Mouse (Mus musculus) midbrain, embryonic 11.5 days (tissue): ENCODE results near the gene Rarb. TPM values are rescaled to one million over a fixed set of nuclear protein-coding genes. Genes with fewer than 3 reads are reported as not detected.

ENCODE experiments used
- ATAC-seq: fragments of 200-750 bp; cut with Nextera tagmentation; 2 replicates; pipeline ENCODE4 v1.8.0; 2017; ENCODE audit warnings: moderate TSS enrichment, moderate library complexity; ENCODE audit not compliant: low FRiP score
- DNase-seq: peaks from one replicate; pipeline ENCODE4 v3.0.0; 2015; ENCODE audit warnings: low spot score; ENCODE audit errors: missing footprints
- H3K27ac ChIP-seq: fragments of 300-500 bp; sonication (generic); 2 replicates; pipeline ENCODE4 v1.5.1; 2014; ENCODE audit warnings: low read depth, low read length
- H3K27me3 ChIP-seq: fragments of 300-500 bp; sonication (generic); 2 replicates; pipeline ENCODE4 v1.6.1; 2014; ENCODE audit warnings: mild to moderate bottlenecking, low read length, moderate library complexity, mixed read lengths; ENCODE audit not compliant: control insufficient read depth, insufficient read depth
- H3K36me3 ChIP-seq: fragments of 300-500 bp; sonication (generic); 2 replicates; pipeline ENCODE4 v1.6.1; 2014; ENCODE audit warnings: mild to moderate bottlenecking, low read length, moderate library complexity, mixed read lengths; ENCODE audit not compliant: control insufficient read depth, insufficient read depth
- H3K4me1 ChIP-seq: fragments of 300-500 bp; sonication (generic); 2 replicates; pipeline ENCODE4 v1.6.1; 2014; ENCODE audit warnings: low read length; ENCODE audit not compliant: control insufficient read depth, insufficient read depth
- H3K4me2 ChIP-seq: fragments of 300-500 bp; sonication (generic); 2 replicates; pipeline ENCODE4 v1.6.1; 2014; ENCODE audit warnings: mild to moderate bottlenecking, moderate library complexity
- H3K4me3 ChIP-seq: fragments of 300-500 bp; sonication (generic); 2 replicates; pipeline ENCODE4 v1.5.1; 2014; ENCODE audit warnings: low read depth, low read length
- H3K9ac ChIP-seq: fragments of 300-500 bp; sonication (generic); 2 replicates; pipeline ENCODE4 v1.6.1; 2014; ENCODE audit warnings: low read length
- H3K9me3 ChIP-seq: fragments of 300-500 bp; sonication (generic); 2 replicates; pipeline ENCODE4 v1.6.1; 2016; ENCODE audit warnings: low read length; ENCODE audit not compliant: control insufficient read depth
- WGBS: fragments of 180-500 bp; shearing (Covaris S2); extraction: QIAGEN DNeasy Blood & Tissue Kit; methylation state at CpG from one replicate; pipeline ENCODE4 v1.1.7; 2014; 5-methylcytosine and 5-hydroxymethylcytosine counted together
- polyA plus RNA-seq: library from polyadenylated mRNA; unstranded; fragments of >200 nt; fragmentation: Nextera tagmentation; extraction: Ambion mirVana; gene quantifications from 2 replicates; pipeline ENCODE4 v1.2.1, GENCODE M21; 2014

The Rarb gene
- polyA plus RNA-seq, 1 experiment from 2014 or later: 12.8 TPM

DNA sequence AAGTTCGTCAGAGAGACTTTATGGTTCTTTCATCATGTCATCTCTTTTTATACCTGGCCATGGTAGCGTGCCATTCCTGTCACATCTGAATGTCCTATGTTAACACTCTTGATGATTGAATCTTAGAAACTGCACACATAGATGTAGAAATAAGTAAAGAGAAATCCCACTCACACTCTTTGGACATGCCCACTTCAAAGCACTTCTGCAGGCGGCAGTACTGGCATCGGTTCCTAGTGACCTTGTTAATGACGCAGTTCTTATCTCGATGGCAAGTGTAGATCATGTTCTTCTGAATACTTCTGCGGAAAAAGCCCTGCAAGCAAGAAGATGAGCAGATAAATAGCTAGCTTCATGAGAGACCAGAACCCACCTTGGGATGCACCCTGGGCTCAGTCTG, 310.2 kb downstream of the Rarb start:
- ATAC-seq: no peak
- no peaks in the 10 kb centered on the region for H3K36me3 ChIP-seq
- no peak overlapping the region for H3K4me3 ChIP-seq
- no peak for DNase-seq
- no peak overlapping the region for H3K9ac ChIP-seq
- H3K9me3 ChIP-seq: no peaks in the 10 kb centered on the region
- H3K27ac ChIP-seq: no peak overlapping the region
- 89% methylated on average over 7 of the region's 7 CpGs for WGBS
- H3K4me1 ChIP-seq: no peaks in the 10 kb centered on the region
- H3K4me2 ChIP-seq: no peak overlapping the region
- no peaks in the 10 kb centered on the region for H3K27me3 ChIP-seq

DNA sequence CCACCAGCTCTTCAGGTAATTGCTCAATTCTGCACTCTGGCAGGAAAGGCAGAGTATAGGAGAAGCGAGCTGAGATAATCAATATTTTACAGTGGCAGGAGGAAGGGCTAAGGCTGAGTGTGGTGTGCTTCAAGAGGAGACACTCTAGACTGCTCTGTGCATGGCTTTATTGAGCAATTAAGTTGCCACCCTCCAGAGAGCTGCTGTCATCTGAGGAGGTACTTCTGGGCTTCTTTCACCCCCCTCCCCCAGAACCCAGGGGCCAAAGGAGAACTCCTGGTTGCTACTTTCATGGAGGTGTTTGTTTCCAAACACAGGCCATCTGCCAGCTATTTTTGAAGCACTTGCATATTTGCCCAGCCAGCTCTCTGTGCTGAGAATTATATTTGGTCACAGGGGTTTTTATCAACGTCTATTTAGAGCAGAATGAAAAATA, 321.7 kb downstream of the Rarb start:
- Histone ChIP-seq H3K27me3 (no peaks in the 10 kb centered on the region), H3K27ac (no peak overlapping the region), H3K9me3 (no peaks in the 10 kb centered on the region), H3K4me1 (no peaks in the 10 kb centered on the region), H3K9ac (no peak overlapping the region), H3K36me3 (no peaks in the 10 kb centered on the region), H3K4me3 (no peak overlapping the region), H3K4me2 (no peak overlapping the region)
- DNase-seq (no peak), ATAC-seq (no peak)
- WGBS: 69% methylated on average over 2 of the region's 2 CpGs

DNA sequence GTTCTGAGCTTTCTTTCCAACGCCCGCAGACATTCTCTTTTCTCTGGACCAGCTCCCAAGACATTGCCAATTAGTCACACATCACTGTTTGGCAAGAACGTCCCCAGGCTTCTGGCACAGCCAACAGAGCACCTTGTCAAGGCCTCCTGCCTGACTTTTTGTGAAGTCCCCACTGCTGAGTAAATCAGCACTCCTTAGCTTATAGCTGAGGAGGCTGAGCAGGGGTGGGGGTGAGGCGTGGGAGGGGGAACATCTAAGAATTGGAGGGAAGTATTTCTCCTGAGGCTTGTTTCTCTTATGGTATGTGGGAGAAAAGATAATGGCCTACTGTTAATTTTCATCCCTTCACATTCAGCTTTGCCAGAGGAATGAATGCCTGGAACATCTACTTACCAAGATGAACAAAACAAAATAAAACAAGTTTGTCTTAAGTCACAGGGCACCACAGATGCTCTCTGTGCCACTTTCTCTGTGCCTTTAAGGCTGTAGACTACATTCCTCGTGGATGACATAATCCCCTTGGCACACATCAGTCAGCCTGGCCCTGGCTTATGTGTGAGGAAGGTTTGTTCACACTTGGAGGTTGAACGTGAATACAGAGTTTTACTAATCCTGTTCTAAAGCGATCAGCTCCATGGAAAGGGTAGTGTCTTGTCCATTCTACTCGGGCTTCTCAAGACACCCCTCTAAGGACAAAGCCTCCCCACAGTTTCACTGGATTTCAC, 335.1 kb downstream of the Rarb start:
- no peak overlapping the region for H3K27ac ChIP-seq
- no peaks in the 10 kb centered on the region for H3K36me3 ChIP-seq
- H3K4me1 ChIP-seq: no peaks in the 10 kb centered on the region
- 55% methylated on average over 8 of the region's 8 CpGs for WGBS
- DNase-seq (no peak), ATAC-seq (no peak)
- no peak overlapping the region for H3K4me3 ChIP-seq
- no peaks in the 10 kb centered on the region for H3K9me3 ChIP-seq
- no peak overlapping the region for H3K4me2 ChIP-seq
- no peak overlapping the region for H3K9ac ChIP-seq
- no peaks in the 10 kb centered on the region for H3K27me3 ChIP-seq

DNA sequence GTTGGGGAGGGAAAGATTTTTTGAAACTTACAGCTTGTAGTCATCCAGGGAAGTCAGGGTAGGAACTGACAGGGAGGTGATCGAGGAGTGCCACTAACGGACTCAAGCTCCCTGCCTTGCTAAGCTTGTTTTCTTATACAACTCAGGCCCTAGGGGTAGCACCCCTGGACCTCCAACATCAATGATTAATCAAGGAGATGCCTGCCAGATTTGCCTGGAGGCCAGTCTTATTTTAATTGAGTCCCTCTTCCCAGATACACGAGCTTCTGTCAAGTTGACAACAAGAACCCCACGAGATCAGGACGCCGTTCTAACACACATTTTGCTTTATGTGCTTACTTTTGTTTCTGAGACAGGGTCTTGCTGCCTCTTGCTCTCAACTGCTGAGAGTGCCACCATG, 338.3 kb downstream of the Rarb start:
- 79% methylated on average over 6 of the region's 6 CpGs for WGBS
- Histone ChIP-seq H3K4me3 (no peak overlapping the region), H3K9ac (no peak overlapping the region)

DNA sequence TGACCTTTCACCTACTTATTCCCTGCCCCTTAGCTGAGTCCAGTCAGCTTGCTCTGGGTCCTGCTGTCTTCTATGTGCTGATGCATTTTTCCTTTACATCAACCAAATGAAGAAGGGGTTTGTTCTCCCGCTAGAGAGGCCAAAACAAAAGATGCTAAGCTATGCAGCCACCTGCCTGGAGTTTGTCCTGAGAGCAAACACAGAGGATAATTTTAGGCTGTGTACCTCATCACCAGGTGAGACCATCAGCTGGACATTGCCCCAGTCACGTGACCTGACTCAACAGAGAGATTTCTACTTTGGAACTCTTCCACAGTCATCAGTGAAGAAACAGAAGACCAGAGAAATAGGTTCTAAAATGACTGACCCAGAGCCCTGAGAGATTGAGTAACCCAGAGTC, 339.4 kb downstream of the Rarb start:
- ATAC-seq (no peak), DNase-seq (no peak)

More for the DNA sequence above, 338.3 kb downstream of the Rarb start:
- Histone ChIP-seq H3K9me3 (no peaks in the 10 kb centered on the region), H3K27me3 (no peaks in the 10 kb centered on the region), H3K36me3 (no peaks in the 10 kb centered on the region), H3K4me1 (no peaks in the 10 kb centered on the region), H3K4me2 (no peak overlapping the region), H3K27ac (no peak overlapping the region)
- DNase-seq (no peak), ATAC-seq (no peak)

DNA sequence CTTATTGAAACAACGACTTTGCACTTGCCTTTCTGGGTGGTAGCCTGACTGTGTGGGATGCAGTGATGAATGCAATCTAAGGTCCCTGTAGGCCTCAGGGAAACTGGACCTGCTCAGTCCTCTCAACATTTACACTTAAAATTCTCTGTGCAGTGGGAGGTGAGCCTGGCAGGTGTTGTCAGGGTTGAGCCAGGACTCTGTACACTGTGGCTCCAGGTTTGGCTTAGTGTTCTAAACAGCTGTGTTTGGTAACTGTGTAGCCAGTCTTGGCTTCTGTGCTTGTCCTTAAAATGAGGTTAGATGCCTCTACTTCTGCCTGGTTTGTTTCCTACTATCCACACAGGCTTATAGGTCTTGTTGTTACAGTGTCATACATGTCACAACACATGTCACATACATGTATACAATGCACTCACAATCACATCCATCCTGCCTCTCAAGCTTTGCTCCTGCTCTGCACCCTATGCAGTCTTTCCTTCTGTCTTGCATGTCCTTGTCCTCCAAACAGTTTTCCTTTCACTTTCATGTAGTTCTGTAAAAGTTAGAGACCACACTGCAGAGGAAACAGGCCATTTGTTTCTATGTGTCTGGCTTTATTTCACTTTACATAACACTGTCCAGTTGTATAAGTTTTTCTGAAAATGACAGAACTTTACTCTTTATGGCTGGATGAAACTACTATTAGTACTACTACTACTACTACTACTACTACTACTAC, 340.2 kb downstream of the Rarb start:
- Histone ChIP-seq H3K4me2 (no peak overlapping the region), H3K4me3 (no peak overlapping the region), H3K36me3 (no peaks in the 10 kb centered on the region), H3K9me3 (no peaks in the 10 kb centered on the region), H3K4me1 (no peaks in the 10 kb centered on the region), H3K27ac (no peak overlapping the region), H3K27me3 (no peaks in the 10 kb centered on the region), H3K9ac (no peak overlapping the region)
- no peak for DNase-seq
- 100% methylated on average over 1 of the region's 1 CpGs for WGBS
- no peak for ATAC-seq

More for the DNA sequence above, 339.4 kb downstream of the Rarb start:
- Histone ChIP-seq H3K9ac (no peak overlapping the region), H3K4me2 (no peak overlapping the region), H3K27ac (no peak overlapping the region), H3K4me1 (no peaks in the 10 kb centered on the region), H3K27me3 (no peaks in the 10 kb centered on the region), H3K4me3 (no peak overlapping the region), H3K9me3 (no peaks in the 10 kb centered on the region), H3K36me3 (no peaks in the 10 kb centered on the region)
- 90% methylated on average over 2 of the region's 2 CpGs for WGBS

DNA sequence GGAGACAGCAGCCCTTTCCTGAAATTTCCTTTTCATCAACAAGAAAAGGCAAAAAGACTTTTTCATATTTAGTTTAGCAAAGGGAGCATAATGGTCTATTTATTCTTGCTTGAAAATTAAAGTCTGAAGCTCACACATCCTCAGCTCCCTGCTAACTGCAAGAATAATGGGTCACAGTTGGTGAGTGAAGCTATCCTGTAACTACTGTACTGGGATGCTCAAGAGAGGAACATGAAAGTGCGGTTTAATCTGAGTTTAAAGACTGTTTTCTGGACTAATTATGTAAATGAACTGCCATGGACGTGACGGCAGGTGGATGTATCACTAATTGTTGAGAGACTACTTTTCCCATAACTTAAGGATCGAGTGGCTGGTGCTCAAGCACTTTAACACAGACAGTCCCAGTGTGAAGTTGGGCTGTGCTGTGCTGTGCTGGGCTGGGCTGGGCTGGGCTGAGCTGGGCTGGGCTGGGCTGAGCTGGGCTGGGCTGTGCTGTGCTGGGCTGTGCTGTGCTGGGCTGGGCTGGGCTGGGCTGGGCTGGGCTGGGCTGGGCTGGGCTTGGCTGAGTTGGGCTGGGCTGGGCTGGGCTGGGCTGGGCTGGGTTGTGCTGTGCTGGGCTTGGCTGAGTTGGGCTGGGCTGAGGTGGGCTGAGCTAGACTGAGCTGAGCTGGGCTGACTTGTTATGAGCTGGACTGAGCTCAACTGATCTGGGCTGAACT, 370.5 kb downstream of the Rarb start:
- 67% methylated on average over 4 of the region's 4 CpGs for WGBS
- no peak for DNase-seq

DNA sequence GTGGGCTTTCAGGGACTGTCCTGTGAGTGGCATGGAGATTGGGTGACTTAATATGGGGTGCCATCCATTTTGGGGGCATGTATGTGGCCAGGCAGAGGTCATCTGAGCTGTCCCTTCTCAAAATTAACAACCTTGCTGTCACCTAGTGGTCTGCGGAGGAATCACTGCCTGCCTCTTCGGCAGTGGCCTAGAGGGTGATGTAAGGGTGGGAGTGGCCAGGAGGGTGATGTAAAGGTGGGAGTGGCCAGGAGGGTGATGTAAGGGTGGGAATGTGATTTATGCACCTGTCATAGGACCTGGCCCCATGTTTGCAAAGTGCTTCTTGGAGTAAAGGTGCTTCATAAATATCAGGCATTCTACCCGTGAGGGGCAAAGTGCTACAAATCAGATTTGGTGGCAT, 371.4 kb downstream of the Rarb start:
- Histone ChIP-seq H3K27ac (no peak overlapping the region), H3K4me3 (no peak overlapping the region), H3K36me3 (no peaks in the 10 kb centered on the region), H3K9ac (no peak overlapping the region), H3K4me1 (no peaks in the 10 kb centered on the region), H3K9me3 (no peaks in the 10 kb centered on the region), H3K27me3 (no peaks in the 10 kb centered on the region), H3K4me2 (no peak overlapping the region)
- WGBS: 42% methylated on average over 3 of the region's 3 CpGs
- ATAC-seq (peak; percentile 79), DNase-seq (peak; percentile 89)

More for the DNA sequence above, 370.5 kb downstream of the Rarb start:
- Histone ChIP-seq H3K4me2 (no peak overlapping the region), H3K9ac (no peak overlapping the region), H3K4me3 (no peak overlapping the region), H3K36me3 (no peaks in the 10 kb centered on the region), H3K27me3 (no peaks in the 10 kb centered on the region), H3K4me1 (no peaks in the 10 kb centered on the region), H3K9me3 (no peaks in the 10 kb centered on the region), H3K27ac (no peak overlapping the region)
- ATAC-seq: peak; percentile 74

DNA sequence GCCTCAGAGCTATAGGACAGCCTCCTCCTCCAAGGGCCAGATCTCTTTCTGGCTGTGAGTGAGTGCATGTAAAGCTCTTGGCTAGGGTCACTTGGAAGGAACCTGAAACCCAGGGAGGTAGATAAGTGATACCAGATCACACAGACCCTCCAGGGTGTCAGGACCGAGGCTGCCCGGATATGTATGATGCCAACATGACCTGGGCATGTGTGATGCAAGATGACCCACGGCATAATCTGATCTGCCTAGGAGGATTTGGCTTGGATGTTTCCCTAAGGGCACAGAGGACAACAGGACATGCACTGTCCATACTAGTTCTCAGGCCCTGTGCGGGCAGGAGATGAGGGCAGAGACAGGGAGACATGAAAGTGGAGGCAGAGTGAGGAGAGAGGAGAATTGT, 374.1 kb downstream of the Rarb start:
- Histone ChIP-seq H3K36me3 (no peaks in the 10 kb centered on the region), H3K4me2 (no peak overlapping the region), H3K27me3 (no peaks in the 10 kb centered on the region), H3K4me1 (no peaks in the 10 kb centered on the region), H3K9me3 (no peaks in the 10 kb centered on the region), H3K9ac (no peak overlapping the region), H3K4me3 (no peak overlapping the region), H3K27ac (no peak overlapping the region)
- ATAC-seq (no peak), DNase-seq (no peak)
- 81% methylated on average over 4 of the region's 4 CpGs for WGBS
